Mouse (Mus musculus): ENCODE measurements around the gene Casz1. TPM values are rescaled to one million over a fixed set of nuclear protein-coding genes. Genes with fewer than 3 reads are reported as not detected.

Gene Casz1
- polyA plus RNA-seq, 1 experiment from 2014 or later = 7.8 TPM

DNA sequence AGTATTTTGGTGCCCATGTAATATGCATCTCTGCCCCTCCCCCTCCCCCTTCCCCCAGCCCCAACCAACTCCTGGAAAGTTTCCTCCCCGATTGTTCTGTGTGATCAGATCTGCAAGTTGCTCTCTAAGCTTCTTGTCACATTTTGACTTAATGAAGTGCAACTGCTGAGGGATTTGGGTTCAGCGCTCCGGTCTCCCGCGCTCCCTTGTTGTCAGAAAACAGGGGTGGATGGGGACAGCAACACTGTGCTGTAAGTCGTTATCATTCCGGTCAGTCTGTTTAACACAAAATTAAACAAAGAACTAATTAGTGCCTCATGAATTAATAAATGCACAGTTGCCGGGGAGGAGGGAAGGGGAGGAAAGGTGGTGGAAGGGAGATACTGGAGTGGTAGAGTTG is 84.0 kb downstream of the Casz1 start:
- Histone ChIP-seq H3K27ac (replicated peaks; ENCODE audit: low read depth, low read length) (no peak overlapping the region), H3K27me3 (replicated peaks; ENCODE audit: control insufficient read depth, insufficient read depth, low read length) (peaks cover 83% of the 10 kb centered on the region), H3K4me2 (ENCODE audit: low read depth, low read length) (no peak overlapping the region), H3K9ac (ENCODE audit: low read depth, low read length) (no peak overlapping the region), H3K36me3 (ENCODE audit: control insufficient read depth, insufficient read depth, low read length) (no peaks in the 10 kb centered on the region), H3K9me3 (ENCODE audit: control insufficient read depth, low read length) (no peaks in the 10 kb centered on the region), H3K4me1 (ENCODE audit: control insufficient read depth, insufficient read depth, low read length) (peaks cover 13% of the 10 kb centered on the region), H3K4me3 (ENCODE audit: low read depth, low read length) (no peak overlapping the region)
- no peak for ATAC-seq (ENCODE audit: low read depth)
- WGBS = 57% methylated on average over 8 of the region's 8 CpGs
- no peak for DNase-seq (ENCODE audit: low spot score)

DNA sequence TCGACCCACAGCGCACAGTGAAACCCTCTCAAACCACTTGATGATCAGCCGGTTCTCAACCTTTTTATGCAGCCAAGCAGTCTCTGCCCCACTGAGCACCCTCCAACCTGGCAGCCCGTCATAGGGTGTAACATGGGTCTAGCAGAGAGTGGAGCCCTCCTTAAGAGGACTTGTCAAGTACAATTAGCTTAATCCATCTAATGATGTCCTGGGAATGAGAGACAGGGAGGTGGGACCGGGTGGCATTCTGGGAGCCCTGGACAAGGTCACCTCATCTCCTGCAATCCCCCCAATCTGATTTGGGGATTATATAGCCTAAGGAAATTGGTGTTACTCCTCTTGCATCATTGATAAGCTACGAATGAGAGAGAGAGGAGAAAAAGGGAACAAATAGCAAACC is 84.8 kb downstream of the Casz1 start:
- no peak overlapping the region for H3K9ac ChIP-seq (ENCODE audit: low read depth, low read length)
- 70% methylated on average over 6 of the region's 6 CpGs for WGBS
- H3K36me3 ChIP-seq (ENCODE audit: control insufficient read depth, insufficient read depth, low read length) = no peaks in the 10 kb centered on the region
- ATAC-seq (ENCODE audit: low read depth) = no peak
- H3K4me3 ChIP-seq (ENCODE audit: low read depth, low read length) = no peak overlapping the region
- H3K4me2 ChIP-seq (ENCODE audit: low read depth, low read length) = no peak overlapping the region
- H3K4me1 ChIP-seq (ENCODE audit: control insufficient read depth, insufficient read depth, low read length) = peaks cover 13% of the 10 kb centered on the region
- peaks cover 83% of the 10 kb centered on the region for H3K27me3 ChIP-seq (replicated peaks; ENCODE audit: control insufficient read depth, insufficient read depth, low read length)
- DNase-seq (ENCODE audit: low spot score) = no peak
- no peaks in the 10 kb centered on the region for H3K9me3 ChIP-seq (ENCODE audit: control insufficient read depth, low read length)
- no peak overlapping the region for H3K27ac ChIP-seq (replicated peaks; ENCODE audit: low read depth, low read length)

DNA sequence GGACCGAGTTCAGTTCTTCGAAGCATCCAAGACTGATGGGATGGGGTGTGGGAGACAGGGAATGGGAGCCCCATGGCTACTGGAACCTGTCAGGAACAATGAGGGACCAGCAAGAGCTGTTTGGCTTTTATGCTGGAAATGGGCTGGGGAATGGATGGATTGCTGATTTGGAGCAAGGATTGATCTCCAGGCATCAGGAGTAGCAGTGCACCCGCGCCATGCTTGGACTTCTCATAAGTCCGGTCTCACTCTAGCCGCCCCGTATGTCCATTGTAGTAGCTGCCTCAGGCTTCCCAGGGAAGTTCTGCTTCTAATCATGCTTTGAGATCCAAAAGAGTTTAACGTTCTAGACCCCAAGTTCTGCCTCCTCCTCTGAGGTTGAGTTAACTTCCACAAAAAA is 86.2 kb downstream of the Casz1 start:
- WGBS = 53% methylated on average over 8 of the region's 8 CpGs

DNA sequence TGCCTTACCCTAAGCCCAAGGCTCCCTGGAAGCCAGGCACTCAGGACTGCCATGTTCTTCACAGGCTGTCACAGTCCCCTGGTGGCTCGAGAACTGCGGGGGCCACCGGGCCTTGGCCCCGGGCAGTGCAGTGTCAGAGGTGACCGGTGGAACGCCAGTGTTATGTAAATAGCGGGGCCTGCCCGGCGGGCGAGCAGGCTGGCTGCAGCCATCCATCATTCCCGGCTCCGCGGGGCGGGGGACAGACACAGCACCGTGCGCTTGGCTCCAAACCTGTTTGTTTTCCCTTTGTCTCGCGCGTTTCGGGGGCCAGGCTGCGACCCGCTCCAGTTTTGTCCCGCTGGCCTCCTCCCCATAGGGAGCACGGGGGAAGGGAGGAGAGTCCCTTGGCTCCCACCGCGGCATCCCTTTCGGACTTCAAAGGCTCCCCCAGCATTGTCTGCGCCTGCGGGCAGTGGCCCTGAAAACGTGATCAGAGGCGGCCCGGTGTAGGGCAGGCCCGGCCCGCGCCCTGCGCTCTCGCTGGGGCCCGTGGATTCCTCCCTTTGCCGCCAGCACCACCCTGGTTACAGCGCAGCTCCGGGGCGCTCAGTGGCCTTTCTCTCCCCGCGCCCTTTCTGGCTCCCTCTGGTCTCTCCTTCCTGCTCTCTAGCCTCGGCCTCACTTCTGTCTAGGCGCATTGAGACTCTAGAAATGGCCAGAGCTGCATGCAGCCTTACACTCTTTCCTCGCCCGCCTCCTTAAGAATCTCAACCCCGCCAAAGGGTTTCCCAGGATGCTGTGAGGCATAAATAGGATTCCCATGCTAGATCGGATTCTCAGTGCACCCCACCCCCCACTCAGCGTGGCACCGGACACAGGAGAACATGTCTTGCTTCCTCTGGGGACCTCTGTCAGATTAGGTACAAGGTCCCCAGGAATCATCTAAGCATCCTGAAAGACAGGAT is 86.9 kb downstream of the Casz1 start:
- WGBS = 14% methylated on average over 21 of the region's 52 CpGs
- H3K4me1 ChIP-seq (ENCODE audit: control insufficient read depth, insufficient read depth, low read length) = peaks cover 8% of the 10 kb centered on the region
- no peaks in the 10 kb centered on the region for H3K36me3 ChIP-seq (ENCODE audit: control insufficient read depth, insufficient read depth, low read length)
- no peaks in the 10 kb centered on the region for H3K9me3 ChIP-seq (ENCODE audit: control insufficient read depth, low read length)
- peak overlapping the region; percentile 58 for H3K9ac ChIP-seq (ENCODE audit: low read depth, low read length)
- H3K4me2 ChIP-seq (ENCODE audit: low read depth, low read length) = peak overlapping the region; percentile 65
- DNase-seq (ENCODE audit: low spot score) = no peak
- peaks cover 89% of the 10 kb centered on the region for H3K27me3 ChIP-seq (replicated peaks; ENCODE audit: control insufficient read depth, insufficient read depth, low read length)
- ATAC-seq (ENCODE audit: low read depth) = peak; percentile 51
- peak overlapping the region; percentile 33 for H3K4me3 ChIP-seq (ENCODE audit: low read depth, low read length)
- H3K27ac ChIP-seq (replicated peaks; ENCODE audit: low read depth, low read length) = no peak overlapping the region

More for the DNA sequence above, 86.2 kb downstream of the Casz1 start:
- Histone ChIP-seq H3K36me3 (ENCODE audit: control insufficient read depth, insufficient read depth, low read length) (no peaks in the 10 kb centered on the region), H3K27me3 (replicated peaks; ENCODE audit: control insufficient read depth, insufficient read depth, low read length) (peaks cover 90% of the 10 kb centered on the region), H3K4me2 (ENCODE audit: low read depth, low read length) (peak overlapping the region; percentile 65), H3K9ac (ENCODE audit: low read depth, low read length) (no peak overlapping the region), H3K27ac (replicated peaks; ENCODE audit: low read depth, low read length) (no peak overlapping the region), H3K4me3 (ENCODE audit: low read depth, low read length) (peak overlapping the region; percentile 33), H3K4me1 (ENCODE audit: control insufficient read depth, insufficient read depth, low read length) (peaks cover 8% of the 10 kb centered on the region), H3K9me3 (ENCODE audit: control insufficient read depth, low read length) (no peaks in the 10 kb centered on the region)
- DNase-seq (ENCODE audit: low spot score) (no peak), ATAC-seq (ENCODE audit: low read depth) (no peak)

DNA sequence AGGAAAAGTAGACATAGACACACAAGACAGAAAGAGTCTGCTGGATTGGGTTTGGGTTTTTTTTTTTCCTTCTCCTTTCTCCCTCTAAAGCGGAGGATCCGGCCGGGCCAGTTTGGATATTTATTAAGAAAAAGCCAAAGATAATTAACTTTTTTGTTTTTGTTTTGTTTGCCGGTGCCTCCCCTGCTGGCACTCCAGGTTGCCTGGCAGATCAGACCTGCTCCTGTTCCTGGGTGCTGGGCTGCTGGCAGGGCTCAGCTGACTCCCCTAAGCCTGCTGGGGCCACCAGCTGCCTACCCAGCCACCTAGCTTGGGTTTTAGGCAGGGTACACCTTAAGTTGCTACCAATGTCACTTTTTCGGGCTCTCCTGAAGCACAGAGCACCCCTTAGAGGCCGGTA is 91.9 kb downstream of the Casz1 start:
- Histone ChIP-seq H3K27me3 (replicated peaks; ENCODE audit: control insufficient read depth, insufficient read depth, low read length) (peaks cover 85% of the 10 kb centered on the region), H3K27ac (replicated peaks; ENCODE audit: low read depth, low read length) (no peak overlapping the region), H3K9me3 (ENCODE audit: control insufficient read depth, low read length) (no peaks in the 10 kb centered on the region), H3K36me3 (ENCODE audit: control insufficient read depth, insufficient read depth, low read length) (no peaks in the 10 kb centered on the region), H3K9ac (ENCODE audit: low read depth, low read length) (no peak overlapping the region), H3K4me3 (ENCODE audit: low read depth, low read length) (no peak overlapping the region), H3K4me2 (ENCODE audit: low read depth, low read length) (no peak overlapping the region), H3K4me1 (ENCODE audit: control insufficient read depth, insufficient read depth, low read length) (0 out of 2 replicates have a peak, but pooled peaks cover 4% of the 10 kb centered on the region)
- WGBS = 54% methylated on average over 6 of the region's 6 CpGs
- ATAC-seq (ENCODE audit: low read depth) = no peak
- no peak for DNase-seq (ENCODE audit: low spot score)

DNA sequence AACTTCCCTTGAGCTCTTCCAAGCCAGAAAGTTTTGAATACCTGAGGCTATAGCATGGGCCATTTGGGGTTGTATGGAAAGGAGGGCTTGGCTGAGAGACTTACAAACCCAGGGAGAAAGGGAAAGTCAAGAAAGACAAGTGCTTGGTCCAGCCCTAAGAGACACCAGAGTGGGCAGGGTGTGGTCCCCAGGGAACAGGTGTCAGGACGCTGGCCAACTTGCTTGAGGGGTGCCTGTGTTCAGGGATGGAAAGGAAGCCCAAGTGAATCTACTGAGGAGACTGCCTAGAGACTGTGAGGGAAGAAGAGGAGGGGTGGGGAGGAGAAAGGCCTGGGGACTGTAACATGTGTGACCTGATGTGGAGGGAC is 95.7 kb downstream of the Casz1 start:
- 14% methylated on average over 1 of the region's 1 CpGs for WGBS
- Histone ChIP-seq H3K4me3 (ENCODE audit: low read depth, low read length) (peak overlapping the region; percentile 70), H3K27ac (replicated peaks; ENCODE audit: low read depth, low read length) (no peak overlapping the region), H3K4me1 (ENCODE audit: control insufficient read depth, insufficient read depth, low read length) (0 out of 2 replicates have a peak, but pooled peaks cover 5% of the 10 kb centered on the region), H3K9me3 (ENCODE audit: control insufficient read depth, low read length) (no peaks in the 10 kb centered on the region), H3K4me2 (ENCODE audit: low read depth, low read length) (peak overlapping the region; percentile 99), H3K9ac (ENCODE audit: low read depth, low read length) (peak overlapping the region; percentile 53; the same call in 1 of the 2 replicates), H3K36me3 (ENCODE audit: control insufficient read depth, insufficient read depth, low read length) (no peaks in the 10 kb centered on the region), H3K27me3 (replicated peaks; ENCODE audit: control insufficient read depth, insufficient read depth, low read length) (peaks cover 86% of the 10 kb centered on the region)
- peak; percentile 9; the same call in 1 of the 2 replicates for ATAC-seq (ENCODE audit: low read depth)
- no peak for DNase-seq (ENCODE audit: low spot score)

DNA sequence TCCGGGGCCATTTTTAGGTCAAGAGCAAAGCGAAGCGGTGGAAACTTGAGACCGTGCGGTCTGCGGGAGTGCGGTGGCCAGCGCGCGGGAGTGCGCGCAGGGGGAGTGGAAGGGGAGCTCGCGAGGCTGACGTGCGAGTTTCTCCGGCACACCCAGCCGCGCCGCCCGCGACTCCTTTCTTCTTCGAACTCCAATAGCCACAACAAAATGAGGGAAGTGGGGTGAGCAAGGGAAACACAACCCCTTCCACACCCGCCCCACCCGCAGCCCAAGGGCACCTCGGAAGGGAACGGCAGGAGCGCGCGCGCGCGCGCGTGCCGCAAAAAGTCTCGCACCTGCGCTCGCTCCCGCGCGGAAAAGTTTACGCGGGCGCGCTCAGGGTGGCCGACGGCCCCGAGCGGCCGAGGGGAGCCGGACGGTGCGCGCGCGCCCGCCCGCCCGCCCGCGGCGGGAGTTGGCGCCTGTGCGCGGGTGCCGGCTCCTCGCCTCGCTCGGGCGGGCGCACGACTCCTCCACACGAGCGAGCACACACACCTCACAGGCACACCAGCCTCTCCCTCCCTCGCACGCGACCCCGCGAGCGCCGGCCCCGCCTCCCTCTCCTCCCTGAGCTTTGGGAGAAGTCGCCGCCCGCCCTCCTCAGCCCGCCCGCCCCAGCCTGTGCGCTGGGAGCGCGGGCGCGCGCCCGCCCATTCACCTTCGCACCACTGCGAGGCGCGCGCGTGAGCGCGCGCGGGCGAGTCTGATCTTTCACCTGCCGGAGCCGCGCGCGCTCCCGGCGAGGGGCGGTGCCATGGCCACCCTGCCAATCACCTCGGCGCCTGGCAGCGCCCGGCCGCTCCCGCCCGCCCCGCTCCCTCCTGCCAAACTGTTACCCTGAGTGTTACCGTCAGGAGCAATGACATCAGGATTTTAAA is 96.3 kb downstream of the Casz1 start:
- Histone ChIP-seq H3K4me2 (ENCODE audit: low read depth, low read length) (peak overlapping the region; percentile 99), H3K27ac (replicated peaks; ENCODE audit: low read depth, low read length) (peak overlapping the region; percentile 21; the same call in 1 of the 2 replicates), H3K4me1 (ENCODE audit: control insufficient read depth, insufficient read depth, low read length) (0 out of 2 replicates have a peak, but pooled peaks cover 5% of the 10 kb centered on the region), H3K9me3 (ENCODE audit: control insufficient read depth, low read length) (no peaks in the 10 kb centered on the region), H3K36me3 (ENCODE audit: control insufficient read depth, insufficient read depth, low read length) (no peaks in the 10 kb centered on the region), H3K4me3 (ENCODE audit: low read depth, low read length) (peak overlapping the region; percentile 70), H3K27me3 (replicated peaks; ENCODE audit: control insufficient read depth, insufficient read depth, low read length) (peaks cover 88% of the 10 kb centered on the region), H3K9ac (ENCODE audit: low read depth, low read length) (peak overlapping the region; percentile 61)
- DNase-seq (ENCODE audit: low spot score) (peak; percentile 91), ATAC-seq (ENCODE audit: low read depth) (peak; percentile 93)
- WGBS = 1% methylated on average over 35 of the region's 123 CpGs

DNA sequence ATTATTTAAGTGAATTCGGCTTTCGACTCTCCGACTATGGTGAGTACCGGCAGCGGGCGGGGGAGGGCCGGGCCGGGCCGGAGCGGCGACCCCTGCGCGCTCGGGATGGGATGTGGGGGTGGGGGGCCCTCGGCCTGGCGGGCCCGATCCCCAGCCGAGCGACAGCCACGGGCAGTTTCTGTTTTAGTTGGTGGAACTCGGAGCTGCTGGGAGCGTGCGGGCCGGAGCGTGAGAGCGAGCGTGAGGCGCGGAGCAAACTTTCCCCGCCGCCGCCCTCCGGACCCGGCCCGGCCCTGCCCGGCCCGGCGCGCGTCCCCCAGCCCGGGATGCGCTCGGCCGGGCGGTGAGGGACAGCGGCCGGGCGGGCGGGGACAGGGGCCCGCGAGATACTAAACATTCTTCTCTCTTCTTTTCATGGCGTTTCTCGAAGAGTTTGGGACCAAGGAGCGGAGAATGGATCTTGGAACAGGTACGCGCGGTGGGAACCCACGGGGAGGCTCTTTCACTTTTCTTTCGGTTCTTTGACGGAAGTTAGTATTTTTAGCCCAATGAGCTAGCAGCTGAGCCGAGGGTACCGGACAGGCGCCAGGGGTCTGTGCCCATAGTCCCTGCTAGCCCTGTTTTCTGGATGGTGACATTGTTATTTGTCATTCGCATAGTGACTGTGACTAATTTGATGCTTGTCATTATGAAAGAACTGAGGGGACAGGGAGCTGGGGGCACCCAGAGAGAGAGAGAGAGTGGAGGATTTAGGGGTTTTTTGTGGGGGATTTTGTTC is 97.2 kb downstream of the Casz1 start:
- Histone ChIP-seq H3K4me3 (ENCODE audit: low read depth, low read length) (peak overlapping the region; percentile 70), H3K27me3 (replicated peaks; ENCODE audit: control insufficient read depth, insufficient read depth, low read length) (peaks cover 84% of the 10 kb centered on the region), H3K9me3 (ENCODE audit: control insufficient read depth, low read length) (no peaks in the 10 kb centered on the region), H3K36me3 (ENCODE audit: control insufficient read depth, insufficient read depth, low read length) (no peaks in the 10 kb centered on the region), H3K4me1 (ENCODE audit: control insufficient read depth, insufficient read depth, low read length) (0 out of 2 replicates have a peak, but pooled peaks cover 5% of the 10 kb centered on the region), H3K4me2 (ENCODE audit: low read depth, low read length) (peak overlapping the region; percentile 99), H3K9ac (ENCODE audit: low read depth, low read length) (peak overlapping the region; percentile 61), H3K27ac (replicated peaks; ENCODE audit: low read depth, low read length) (no peak overlapping the region)
- no peak for DNase-seq (ENCODE audit: low spot score)
- 1% methylated on average over 47 of the region's 64 CpGs for WGBS
- ATAC-seq (ENCODE audit: low read depth) = no peak

All from embryonic facial prominence, embryonic 14.5 days (tissue).